Mouse (Mus musculus) CD8-positive naive resting alpha-beta T cell, adult 2 months (primary cell): Measurements from ENCODE around the gene Mcts1.

ENCODE experiments used
- DNase-seq, 2 experiments: peaks; one replicate each; pipeline ENCODE4 v3.0.0; 2022; ENCODE audit warnings: low read depth in 2 of 2, low spot score in 2 of 2

The Mcts1 gene

GRCm38 (mm10) chrX:38654681-38655080 is 54.3 kb downstream of the Mcts1 start:
- peak in 1 of 2 experiments; percentile 13 for DNase-seq

GRCm38 (mm10) chrX:38656206-38656883 is 56.0 kb downstream of the Mcts1 start:
- DNase-seq, result no peak
